Mouse (Mus musculus) kidney, adult 10 weeks (tissue): Measurements from ENCODE around the gene Rd3l. TPM values are rescaled to one million over a fixed set of nuclear protein-coding genes. Genes with fewer than 3 reads are reported as not detected.

Experiments used
- polyA plus RNA-seq: library from polyadenylated mRNA; stranded (reverse); fragments of 350-450 nt; fragmentation: Illumina TruSeq; extraction: RNeasy Lipid Tissue Mini Kit (QIAGEN cat#74804); gene quantifications from one replicate; pipeline ENCODE4 v1.2.3, GENCODE M21; 2014; ENCODE audit warnings: low read depth, low replicate concordance

Gene Rd3l
- polyA plus RNA-seq, result not detected

DNA sequence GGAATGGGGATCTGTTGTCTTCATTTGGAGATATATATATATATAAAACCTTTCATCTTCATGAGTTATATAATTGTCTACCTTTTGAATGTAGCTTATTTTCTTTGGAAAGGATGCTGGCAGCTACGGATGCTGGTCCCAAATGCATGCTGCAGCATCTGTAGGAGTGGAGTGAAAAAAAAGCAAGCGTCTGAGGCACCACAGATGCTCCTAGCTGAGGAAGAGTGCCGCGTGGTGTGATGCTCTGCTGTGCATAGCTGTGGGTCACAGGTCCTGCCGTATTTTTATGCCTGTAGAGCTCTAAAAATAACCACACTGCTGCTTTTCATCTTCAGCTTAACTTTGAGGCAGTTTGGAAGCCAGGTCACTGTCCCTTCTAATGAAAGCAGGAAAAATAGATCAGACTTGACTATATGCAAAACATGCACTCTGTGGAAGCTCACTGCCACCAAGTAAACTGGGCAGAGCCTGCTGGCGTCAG lies at the start of gene Rd3l:
Gene Rd3l, minus strand, starts transcription at position 431 of the 481 bp plus-strand sequence.

GRCm38 (mm10) chr12:111971231-111971686 lies 9.9 kb downstream of the Rd3l start, which contains the start of gene Tdrd9:
Gene Tdrd9 (plus strand): TSS chr12:111971559.

DNA sequence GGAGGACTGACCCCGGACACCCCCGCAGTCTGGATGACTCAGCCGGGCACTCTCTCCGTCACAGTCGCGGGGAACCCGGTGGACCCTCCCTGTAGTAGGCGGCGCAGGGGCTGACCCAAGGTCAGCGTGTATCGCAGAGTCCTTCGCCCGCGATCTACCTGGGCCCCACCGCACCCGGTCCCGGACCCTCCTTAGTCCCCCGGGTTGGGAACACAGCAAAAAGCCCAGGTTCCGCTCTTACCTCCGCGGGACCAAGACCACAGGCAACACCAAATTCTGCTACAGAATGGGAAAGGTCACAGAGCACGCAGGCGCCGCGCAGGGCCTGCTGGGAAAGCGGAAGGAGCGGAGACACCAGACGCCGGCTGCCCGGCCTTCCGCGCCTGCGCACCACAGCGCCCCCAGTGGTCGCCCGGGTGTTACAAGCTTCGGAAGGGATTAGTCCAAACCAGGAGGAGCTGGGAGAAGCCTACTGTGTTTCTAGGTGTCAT lies 14.4 kb downstream of the Rd3l start, which contains the start of gene Atp5mpl:
Gene Atp5mpl, minus strand, starts transcription at position 295 of the 491 bp plus-strand sequence.

Other genes starting within 250 kb of the Rd3l start
- 2.7 TPM for gene Klc1, start 222.5 kb downstream of the Rd3l start, polyA plus RNA-seq
- not detected for gene Xrcc3, start 167.4 kb downstream of the Rd3l start, polyA plus RNA-seq
- 22.7 TPM for gene Zfyve21, start 167.1 kb downstream of the Rd3l start, polyA plus RNA-seq
- 3.0 TPM for gene Ppp1r13b, start 73.2 kb downstream of the Rd3l start, polyA plus RNA-seq
- 1,899 TPM for gene Atp5mpl, start 14.3 kb downstream of the Rd3l start, polyA plus RNA-seq
- gene Tdrd9, start 9.8 kb downstream of the Rd3l start, polyA plus RNA-seq, result not detected
- gene Aspg, start 125.4 kb upstream of the Rd3l start, polyA plus RNA-seq, result 0.65 TPM
- 0.08 TPM for gene Kif26a, start 164.9 kb upstream of the Rd3l start, polyA plus RNA-seq